Mouse (Mus musculus) lung, embryonic 14.5 days (tissue): ENCODE measurements around the gene Zfp618. TPM values are rescaled to one million over a fixed set of nuclear protein-coding genes. Genes with fewer than 3 reads are reported as not detected.

Experiments used
- ATAC-seq: fragments of 200-750 bp; cut with Nextera tagmentation; 2 replicates; pipeline ENCODE4 v1.8.0; 2017; ENCODE audit warnings: mild to moderate bottlenecking, moderate TSS enrichment, moderate library complexity; ENCODE audit not compliant: insufficient read depth
- DNase-seq: peaks from one replicate; pipeline ENCODE4 v3.0.0-alpha.2; 2015
- H3K27ac ChIP-seq: fragments of 300-500 bp; sonication (generic); 2 replicates; pipeline ENCODE4 v1.5.1; 2014; ENCODE audit warnings: low read depth, mild to moderate bottlenecking, moderate library complexity
- H3K27me3 ChIP-seq: fragments of 300-500 bp; sonication (generic); 2 replicates; pipeline ENCODE4 v1.6.1; 2014; ENCODE audit warnings: low read length, control low read depth; ENCODE audit not compliant: insufficient read depth
- H3K36me3 ChIP-seq: fragments of 300-500 bp; sonication (generic); 2 replicates; pipeline ENCODE4 v1.6.1; 2014; ENCODE audit warnings: control low read depth; ENCODE audit not compliant: insufficient read depth
- H3K4me1 ChIP-seq: fragments of 300-500 bp; sonication (generic); 2 replicates; pipeline ENCODE4 v1.6.1; 2014; ENCODE audit warnings: antibody characterized with exemption, control low read depth; ENCODE audit not compliant: insufficient read depth
- H3K4me2 ChIP-seq: fragments of 300-500 bp; sonication (generic); 2 replicates; pipeline ENCODE4 v1.6.1; 2014; ENCODE audit warnings: mild to moderate bottlenecking
- H3K4me3 ChIP-seq: fragments of 300-500 bp; sonication (generic); 2 replicates; pipeline ENCODE4 v1.5.1; 2014; ENCODE audit warnings: low read depth, low read length
- H3K9ac ChIP-seq: fragments of 300-500 bp; sonication (generic); 2 replicates; pipeline ENCODE4 v1.6.1; 2014
- H3K9me3 ChIP-seq: fragments of 300-500 bp; sonication (generic); 2 replicates; pipeline ENCODE4 v1.6.1; 2016; ENCODE audit warnings: low read depth, low read length, control low read depth
- CTCF ChIP-seq: IDR thresholded peaks from 2 replicates; pipeline ENCODE4 v1.5.1; 2016; ENCODE audit warnings: antibody characterized with exemption, low read depth
- WGBS: fragments of 180-500 bp; shearing (Covaris S2); extraction: QIAGEN DNeasy Blood & Tissue Kit; methylation state at CpG from one replicate; pipeline ENCODE4 v1.1.7; 2014; 5-methylcytosine and 5-hydroxymethylcytosine counted together
- polyA plus RNA-seq: library from polyadenylated mRNA; unstranded; fragments of >200 nt; fragmentation: Nextera tagmentation; extraction: Ambion mirVana; gene quantifications from 2 replicates; pipeline ENCODE4 v1.2.1, GENCODE M21; 2014

Gene Zfp618
- polyA plus RNA-seq, 1 experiment from 2014 or later: 24.5 TPM

- Histone ChIP-seq H3K4me3 (no peak overlapping the region), H3K4me2 (no peak overlapping the region), H3K9me3 (no peaks in the 10 kb centered on the region), H3K4me1 (peaks cover 15% of the 10 kb centered on the region; the same call in 1 of the 2 replicates), H3K27me3 (no peaks in the 10 kb centered on the region), H3K27ac (no peak overlapping the region), H3K36me3 (0 out of 2 replicates have a peak, but pooled peaks cover 6% of the 10 kb centered on the region), H3K9ac (no peak overlapping the region)
- TF ChIP-seq CTCF: no peak
- WGBS: 69% methylated on average over 2 of the region's 2 CpGs
- DNase-seq (no peak), ATAC-seq (no peak)
Observed at GRCm38 (mm10) chr4:63073139-63073538, 107.8 kb downstream of the Zfp618 start.

- TF ChIP-seq CTCF: no peak
- H3K4me3 ChIP-seq: no peak overlapping the region
- DNase-seq: peak; percentile 63
- peak; percentile 51; the same call in 1 of the 2 replicates for ATAC-seq
- 64% methylated on average over 7 of the region's 7 CpGs for WGBS
- H3K9me3 ChIP-seq: no peaks in the 10 kb centered on the region
- no peaks in the 10 kb centered on the region for H3K27me3 ChIP-seq
- H3K4me1 ChIP-seq: no peaks in the 10 kb centered on the region
- H3K4me2 ChIP-seq: no peak overlapping the region
- no peak overlapping the region for H3K9ac ChIP-seq
- no peak overlapping the region for H3K27ac ChIP-seq
- H3K36me3 ChIP-seq: peaks cover 38% of the 10 kb centered on the region
Observed at GRCm38 (mm10) chr4:63079159-63079558, 113.8 kb downstream of the Zfp618 start.

DNA sequence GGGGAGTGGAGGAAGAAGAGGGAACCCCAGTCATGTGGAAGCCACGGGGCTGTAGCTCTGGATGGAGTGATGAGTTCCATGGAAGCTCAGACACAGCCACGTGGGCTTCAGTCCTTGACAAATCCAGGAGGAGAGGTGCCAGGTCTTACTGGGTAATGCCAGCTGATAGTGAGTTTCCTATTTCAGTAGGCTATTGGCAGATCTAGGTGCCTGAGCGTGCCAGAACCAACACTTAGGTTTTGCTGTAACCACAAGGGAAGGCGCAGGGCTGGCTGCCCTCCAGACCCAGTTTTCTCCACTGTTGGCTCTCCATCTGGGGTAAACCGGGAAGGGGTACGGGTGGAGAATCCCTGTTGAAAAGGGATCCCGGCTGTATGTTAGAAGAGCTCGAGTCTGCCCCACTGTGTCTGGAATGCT is 119.1 kb downstream of the Zfp618 start:
- DNase-seq (peak; percentile 51), ATAC-seq (peak; percentile 39; the same call in 1 of the 2 replicates)
- no peak overlapping the region for H3K4me3 ChIP-seq
- no peaks in the 10 kb centered on the region for H3K27me3 ChIP-seq
- peaks cover 61% of the 10 kb centered on the region for H3K36me3 ChIP-seq
- peak; percentile 14; the same call in 1 of the 2 replicates for TF ChIP-seq CTCF
- H3K9me3 ChIP-seq: no peaks in the 10 kb centered on the region
- WGBS: 69% methylated on average over 8 of the region's 8 CpGs
- H3K4me1 ChIP-seq: no peaks in the 10 kb centered on the region
- H3K27ac ChIP-seq: no peak overlapping the region
- no peak overlapping the region for H3K4me2 ChIP-seq
- no peak overlapping the region for H3K9ac ChIP-seq

GRCm38 (mm10) chr4:63089484-63089883 is 124.1 kb downstream of the Zfp618 start:
- no peak overlapping the region for H3K27ac ChIP-seq
- ATAC-seq (no peak), DNase-seq (peak; percentile 17)
- no peak overlapping the region for H3K9ac ChIP-seq
- H3K27me3 ChIP-seq: no peaks in the 10 kb centered on the region
- no peak overlapping the region for H3K4me3 ChIP-seq
- peaks cover 51% of the 10 kb centered on the region for H3K36me3 ChIP-seq
- H3K4me1 ChIP-seq: no peaks in the 10 kb centered on the region
- no peaks in the 10 kb centered on the region for H3K9me3 ChIP-seq
- no peak for TF ChIP-seq CTCF
- 85% methylated on average over 1 of the region's 1 CpGs for WGBS
- H3K4me2 ChIP-seq: no peak overlapping the region

DNA sequence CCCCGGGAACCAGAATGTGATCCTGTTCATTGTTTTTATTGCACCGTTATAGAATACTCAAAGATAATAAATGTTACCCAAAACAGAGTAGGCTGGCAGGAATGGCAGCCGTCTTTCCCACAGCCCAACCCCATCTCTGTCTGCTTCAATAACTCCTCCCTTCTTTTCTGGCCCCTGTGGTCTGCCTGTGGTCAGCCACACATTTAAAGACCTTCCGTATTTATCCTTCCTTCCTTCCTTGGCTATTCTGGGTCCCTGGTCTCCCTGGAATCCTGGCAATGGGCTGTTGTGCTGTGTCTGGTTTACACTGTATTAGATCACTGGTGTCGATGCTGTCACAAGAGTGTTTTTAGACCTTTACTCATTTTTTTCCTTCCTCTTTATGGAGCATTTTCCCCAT is 125.8 kb downstream of the Zfp618 start:
- no peak for TF ChIP-seq CTCF

GRCm38 (mm10) chr4:63097603-63098002 is 132.2 kb downstream of the Zfp618 start:
- DNase-seq (peak; percentile 52), ATAC-seq (no peak)
- H3K4me3 ChIP-seq: no peak overlapping the region
- H3K4me2 ChIP-seq: no peak overlapping the region
- no peak for TF ChIP-seq CTCF
- no peaks in the 10 kb centered on the region for H3K27me3 ChIP-seq
- no peaks in the 10 kb centered on the region for H3K9me3 ChIP-seq
- no peaks in the 10 kb centered on the region for H3K4me1 ChIP-seq
- no peak overlapping the region for H3K9ac ChIP-seq
- no peak overlapping the region for H3K27ac ChIP-seq
- WGBS: 82% methylated on average over 1 of the region's 1 CpGs
- H3K36me3 ChIP-seq: peaks cover 65% of the 10 kb centered on the region

More for the DNA sequence above, 125.8 kb downstream of the Zfp618 start:
- Histone ChIP-seq H3K27ac (no peak overlapping the region), H3K36me3 (peaks cover 63% of the 10 kb centered on the region), H3K4me2 (no peak overlapping the region), H3K4me1 (no peaks in the 10 kb centered on the region), H3K27me3 (no peaks in the 10 kb centered on the region), H3K9ac (no peak overlapping the region), H3K9me3 (no peaks in the 10 kb centered on the region), H3K4me3 (no peak overlapping the region)
- DNase-seq (no peak), ATAC-seq (no peak)
- 67% methylated on average over 5 of the region's 5 CpGs for WGBS

- DNase-seq: no peak
Observed at GRCm38 (mm10) chr4:63100478-63100877, 135.1 kb downstream of the Zfp618 start.

More at GRCm38 (mm10) chr4:63100478-63100877, 135.1 kb downstream of the Zfp618 start:
- 89% methylated on average over 11 of the region's 11 CpGs for WGBS
- TF ChIP-seq CTCF: no peak
- H3K27ac ChIP-seq: no peak overlapping the region
- H3K9me3 ChIP-seq: no peaks in the 10 kb centered on the region
- ATAC-seq: no peak
- H3K9ac ChIP-seq: no peak overlapping the region
- H3K27me3 ChIP-seq: no peaks in the 10 kb centered on the region
- no peak overlapping the region for H3K4me2 ChIP-seq
- no peak overlapping the region for H3K4me3 ChIP-seq
- H3K4me1 ChIP-seq: no peaks in the 10 kb centered on the region
- peaks cover 62% of the 10 kb centered on the region for H3K36me3 ChIP-seq
